Mouse (Mus musculus) ES-E14 (cell line): Measurements from ENCODE around the gene Lins1. TPM values are rescaled to one million over a fixed set of nuclear protein-coding genes. Genes with fewer than 3 reads are reported as not detected.

Experiments
- DNase-seq: peaks from one replicate; pipeline ENCODE4 v3.0.0-alpha.2; 2013; ENCODE audit warnings: low read depth, low spot score
- H3K27ac ChIP-seq: 2 replicates; pipeline ENCODE4 v1.5.1; 2012; ENCODE audit warnings: low read depth, mild to moderate bottlenecking, low read length, moderate library complexity, mixed read lengths; ENCODE audit not compliant: poor library complexity, insufficient read depth, severe bottlenecking
- H3K36me3 ChIP-seq: 2 replicates; pipeline ENCODE4 v1.6.1; 2012; ENCODE audit warnings: mild to moderate bottlenecking, low read length, moderate library complexity, mixed read lengths; ENCODE audit not compliant: control insufficient read depth, poor library complexity, insufficient read depth, severe bottlenecking
- H3K4me1 ChIP-seq, 2 experiments: fragments of 150-350 bp in 1 of 2; sonication (generic) in 1 of 2; 2 replicates each; pipeline ENCODE4 v1.6.1; 2012; ENCODE audit warnings: low read length in 2 of 2, mild to moderate bottlenecking in 1 of 2, mixed read lengths in 1 of 2; ENCODE audit not compliant: control insufficient read depth in 2 of 2, insufficient read depth in 2 of 2, poor library complexity in 1 of 2
- H3K4me3 ChIP-seq, 2 experiments: fragments of 150-350 bp in 1 of 2; sonication (generic) in 1 of 2; 2 replicates each; pipeline ENCODE4 v1.5.1; 2012; ENCODE audit warnings: low read length in 2 of 2, low read depth in 1 of 2, mild to moderate bottlenecking in 1 of 2, mixed read lengths in 1 of 2; ENCODE audit not compliant: insufficient read depth in 1 of 2, poor library complexity in 1 of 2, severe bottlenecking in 1 of 2
- H3K9ac ChIP-seq: 2 replicates; pipeline ENCODE4 v1.6.1; 2012; ENCODE audit warnings: low read depth, mild to moderate bottlenecking, low read length, mixed read lengths; ENCODE audit not compliant: poor library complexity, insufficient read depth, severe bottlenecking
- H3K9me3 ChIP-seq: fragments of 150-350 bp; sonication (generic); 2 replicates; pipeline ENCODE4 v1.6.1; 2012; ENCODE audit warnings: low read depth, mild to moderate bottlenecking, low read length; ENCODE audit not compliant: control insufficient read depth, insufficient read depth
- CHD2 ChIP-seq: IDR thresholded peaks from 2 replicates; pipeline ENCODE4 v1.6.1; 2014; ENCODE audit warnings: mild to moderate bottlenecking, low read depth, low read length, inconsistent platforms
- HCFC1 ChIP-seq: IDR thresholded peaks from 2 replicates; pipeline ENCODE4 v1.6.1; 2012; ENCODE audit warnings: low read length, inconsistent platforms, borderline replicate concordance; ENCODE audit not compliant: insufficient read depth
- MAFK ChIP-seq: IDR thresholded peaks from 2 replicates; pipeline ENCODE4 v1.6.1; 2014; ENCODE audit warnings: mild to moderate bottlenecking, low read depth, low read length, inconsistent platforms; ENCODE audit not compliant: insufficient read depth
- ZC3H11A ChIP-seq: IDR thresholded peaks from 2 replicates; pipeline ENCODE4 v1.6.1; 2012; ENCODE audit warnings: low read depth, mild to moderate bottlenecking, inconsistent platforms, low read length, borderline replicate concordance
- ZNF384 ChIP-seq: IDR thresholded peaks from 2 replicates; pipeline ENCODE4 v1.6.1; 2012; ENCODE audit warnings: low read depth, low read length, inconsistent platforms
- in situ Hi-C, 2 experiments: fragments of 600-800 bp; cut with MboI; formaldehyde crosslinking; loops; one replicate each; pipeline ENCODE4 v1.15.1; 2025; ENCODE audit warnings: low sequenced_read_pairs in 2 of 2, inconsistent platforms in 1 of 2; ENCODE audit not compliant: unreplicated experiment in 2 of 2
- total RNA-seq: library from RNA; depleted of rRNA; stranded (reverse); fragments of 300-350 nt; gene quantifications from 2 replicates; pipeline ENCODE4 v1.2.3, GENCODE M21; 2012

Gene Lins1
- total RNA-seq, 1 experiment: 8.7 TPM

- H3K27ac ChIP-seq: no peak overlapping the region; the same call in 1 of the 2 replicates
- H3K9me3 ChIP-seq: no peaks in the 10 kb centered on the region
- in situ Hi-C loops: loop anchor here (25.0 kb wide), 3 partner anchors 240 to 540 kb away; partner anchors contain the start of gene Chsy1 (in 1 of the 2)
- no peak for DNase-seq
- H3K36me3 ChIP-seq: peaks cover 4% of the 10 kb centered on the region; the same call in 1 of the 2 replicates
- no peak for TF ChIP-seq HCFC1
- no peak for TF ChIP-seq MAFK
- no peak for TF ChIP-seq ZC3H11A
- no peak for TF ChIP-seq ZNF384
- TF ChIP-seq CHD2: no peak
- H3K9ac ChIP-seq: no peak overlapping the region
- no peak overlapping the region for H3K4me3 ChIP-seq
- H3K4me1 ChIP-seq: no peaks in the 10 kb centered on the region
These were observed 37.5 kb upstream of the Lins1 start for GRCm38 (mm10) chr7:66652216-66652615.

- in situ Hi-C loops: loop anchor here (25.0 kb wide), 3 partner anchors 241 to 541 kb away; partner anchors contain the start of gene Chsy1 (in 1 of the 2)
- Histone ChIP-seq H3K27ac (no peak overlapping the region), H3K9ac (no peak overlapping the region), H3K36me3 (peaks cover 6% of the 10 kb centered on the region; the same call in 1 of the 2 replicates), H3K9me3 (no peaks in the 10 kb centered on the region), H3K4me1 (no peaks in the 10 kb centered on the region), H3K4me3 (no peak overlapping the region)
- TF ChIP-seq CHD2 (no peak), ZNF384 (no peak), HCFC1 (no peak), MAFK (no peak), ZC3H11A (no peak)
- no peak for DNase-seq
These were observed 36.1 kb upstream of the Lins1 start for GRCm38 (mm10) chr7:66653596-66653995.

- no peak for DNase-seq
- Histone ChIP-seq H3K27ac (no peak overlapping the region; the same call in 1 of the 2 replicates), H3K4me1 (peaks cover 0 to 2% of the 10 kb centered on the region in 2 experiments; a peak in 1 of 4 replicates), H3K36me3 (peaks cover 11% of the 10 kb centered on the region; the same call in 1 of the 2 replicates), H3K9ac (no peak overlapping the region), H3K9me3 (no peaks in the 10 kb centered on the region), H3K4me3 (no peak overlapping the region)
- TF ChIP-seq CHD2 (no peak), ZC3H11A (no peak), HCFC1 (no peak), MAFK (no peak), ZNF384 (no peak)
- in situ Hi-C loops: loop anchor here (25.0 kb wide), 3 partner anchors 243 to 543 kb away; partner anchors contain the start of gene Chsy1 (in 1 of the 2)
These were observed 34.2 kb upstream of the Lins1 start for GRCm38 (mm10) chr7:66655471-66655870.

- H3K9ac ChIP-seq: peak overlapping the region; percentile 30
- TF ChIP-seq MAFK: no peak
- no peak for TF ChIP-seq CHD2
- no peak for TF ChIP-seq HCFC1
- TF ChIP-seq ZNF384: no peak
- no peak for TF ChIP-seq ZC3H11A
- H3K27ac ChIP-seq: 0 out of 2 replicates have a peak overlapping the region, but pooled peaks have one; percentile 19
- in situ Hi-C loops: loop anchor here (5.0 to 25.0 kb wide), 5 partner anchors 228 to 548 kb away; partner anchors contain the start of gene Chsy1 (in 1 of the 2)
- no peaks in the 10 kb centered on the region for H3K9me3 ChIP-seq
- DNase-seq: peak; percentile 22
- peaks cover 8% of the 10 kb centered on the region; the same call in 1 of the 2 replicates for H3K36me3 ChIP-seq
- no peak overlapping the region for H3K4me3 ChIP-seq
- H3K4me1 ChIP-seq: peaks cover 2% of the 10 kb centered on the region in 2 experiments; a peak in 1 of 4 replicates
These were observed 29.4 kb upstream of the Lins1 start for GRCm38 (mm10) chr7:66660291-66660690.
